Mouse (Mus musculus) layer of hippocampus, adult 8-10 months (tissue): ENCODE data around the gene Fbxo36. TPM values are rescaled to one million over a fixed set of nuclear protein-coding genes. Genes with fewer than 3 reads are reported as not detected.
A peak's percentile ranks its signal among the peaks of the same experiment; 100 is the strongest.

Source experiments
- DNase-seq, 2 experiments: peaks; one replicate each; pipeline ENCODE4 v3.0.0; 2022; ENCODE audit warnings: low spot score in 2 of 2
- total RNA-seq, 4 experiments: library from RNA; stranded (reverse); gene quantifications; 2 replicates each; pipeline ENCODE4 v1.2.4; 2022

Gene Fbxo36
- total RNA-seq, 4 experiments from 2014 or later, result 1.7 to 5.4 (median 3.5) TPM

GRCm38 (mm10) chr1:84889330-84890004, 49.8 kb downstream of the Fbxo36 start:
- DNase-seq, result no peak

- DNase-seq, result no peak
Observed at GRCm38 (mm10) chr1:84890005-84890393, 50.4 kb downstream of the Fbxo36 start.

- no peak for DNase-seq
Observed at GRCm38 (mm10) chr1:84890503-84890902, 50.9 kb downstream of the Fbxo36 start.

- no peak for DNase-seq
Observed at GRCm38 (mm10) chr1:84891746-84892145, 52.1 kb downstream of the Fbxo36 start.

- no peak for DNase-seq
Observed at GRCm38 (mm10) chr1:84897364-84897763, 57.7 kb downstream of the Fbxo36 start.

GRCm38 (mm10) chr1:84899156-84899555, 59.5 kb downstream of the Fbxo36 start:
- no peak for DNase-seq

GRCm38 (mm10) chr1:84904467-84904866, 64.8 kb downstream of the Fbxo36 start:
- no peak for DNase-seq

- no peak for DNase-seq
Observed at GRCm38 (mm10) chr1:84910177-84910804, 70.7 kb downstream of the Fbxo36 start.

- DNase-seq, result no peak
Observed at GRCm38 (mm10) chr1:84912571-84912970, 72.9 kb downstream of the Fbxo36 start.

- no peak for DNase-seq
Observed at GRCm38 (mm10) chr1:84915010-84915409, 75.4 kb downstream of the Fbxo36 start.

GRCm38 (mm10) chr1:84918865-84919264, 79.2 kb downstream of the Fbxo36 start:
- no peak for DNase-seq

- DNase-seq, result no peak
Observed at GRCm38 (mm10) chr1:84923432-84923831, 83.8 kb downstream of the Fbxo36 start.

GRCm38 (mm10) chr1:84924134-84924533, 84.5 kb downstream of the Fbxo36 start:
- DNase-seq, result no peak

- DNase-seq, result no peak
Observed at GRCm38 (mm10) chr1:84925599-84925998, 86.0 kb downstream of the Fbxo36 start.

GRCm38 (mm10) chr1:84933472-84934150, 94.0 kb downstream of the Fbxo36 start:
- DNase-seq, result peak; percentile 55 to 87

- peak in 1 of 2 experiments; percentile 14 for DNase-seq
Observed at GRCm38 (mm10) chr1:84934151-84934502, 94.5 kb downstream of the Fbxo36 start.

GRCm38 (mm10) chr1:84934503-84935333, 95.1 kb downstream of the Fbxo36 start, which contains the start of gene Slc16a14:
Gene Slc16a14, minus strand, starts transcription at chr1:84935134.
- peak; percentile 30 to 54 for DNase-seq

- DNase-seq, result peak; percentile 71 to 83
Observed at GRCm38 (mm10) chr1:84935668-84936067, 96.0 kb downstream of the Fbxo36 start.

GRCm38 (mm10) chr1:84936716-84937510, 97.3 kb downstream of the Fbxo36 start:
- no peak for DNase-seq

GRCm38 (mm10) chr1:84939466-84939865, 99.8 kb downstream of the Fbxo36 start:
- no peak for DNase-seq

GRCm38 (mm10) chr1:84940322-84940721, 100.7 kb downstream of the Fbxo36 start:
- no peak for DNase-seq
